Mouse (Mus musculus) ES-Bruce4 (cell line): ENCODE data around the gene Ssna1.

Experiments used
- CTCF ChIP-seq: IDR thresholded peaks from one replicate; pipeline ENCODE4 v1.8.1; 2011; ENCODE audit warnings: low read depth, low read length
- POLR2A ChIP-seq: IDR thresholded peaks from one replicate; pipeline ENCODE4 v1.8.1; 2011; ENCODE audit warnings: low read length; ENCODE audit not compliant: insufficient read depth

GRCm38 (mm10) chr2:25228431-25228889 lies 43.8 kb downstream of the Ssna1 start:
- peak; percentile 22 for TF ChIP-seq POLR2A
- peak; percentile 89 for TF ChIP-seq CTCF
